8 mouse cellular contexts compared by ENCODE assay signal in genomic region chr19:47578581-47579224, GRCm38 (mm10). TPM values are rescaled to one million over a fixed set of nuclear protein-coding genes. Genes with fewer than 3 reads are reported as not detected.
DNase-seq lines count a peak whose midpoint lies in the region; ATAC-seq lines count a peak whose summit lies in the region.

No protein-coding gene starts in this region.

- no peaks in the 10 kb centered on the region for H3K9me3 ChIP-seq in hindbrain, embryonic 13.5 days
- no peaks in the 10 kb centered on the region for H3K9me3 ChIP-seq in limb, embryonic 15.5 days

- peak overlapping the region; percentile 95 for H3K27ac ChIP-seq in hindbrain, embryonic 13.5 days
- peak overlapping the region; percentile 94 for H3K27ac ChIP-seq in limb, embryonic 15.5 days

- peak overlapping the region; percentile 97 for H3K4me2 ChIP-seq in hindbrain, embryonic 13.5 days
- H3K4me2 ChIP-seq in limb, embryonic 15.5 days: peak overlapping the region; percentile 55

- H3K27me3 ChIP-seq in hindbrain, embryonic 13.5 days: no peaks in the 10 kb centered on the region
- H3K27me3 ChIP-seq in limb, embryonic 15.5 days: no peaks in the 10 kb centered on the region

- H3K4me1 ChIP-seq in hindbrain, embryonic 13.5 days (replicated peaks): peaks cover 25% of the 10 kb centered on the region
- peaks cover 15% of the 10 kb centered on the region for H3K4me1 ChIP-seq in limb, embryonic 15.5 days

- ATAC-seq in hindbrain, embryonic 13.5 days (ENCODE audit: low FRiP score): no peak
- ATAC-seq in limb, embryonic 15.5 days (ENCODE audit: insufficient number of reproducible peaks, low FRiP score, low TSS enrichment, low read depth): no peak

- H3K36me3 ChIP-seq in hindbrain, embryonic 13.5 days: no peaks in the 10 kb centered on the region
- H3K36me3 ChIP-seq in limb, embryonic 15.5 days: no peaks in the 10 kb centered on the region

- peak overlapping the region; percentile 83 for H3K4me3 ChIP-seq in hindbrain, embryonic 13.5 days
- H3K4me3 ChIP-seq in limb, embryonic 15.5 days: peak overlapping the region; percentile 83

- DNase-seq in layer of hippocampus, adult 9-11 months: peak; percentile 8
- DNase-seq in layer of hippocampus, adult 8-10 months (ENCODE audit: low spot score in 2 of 2): no peak
- DNase-seq in cerebellum, adult 9-10 months: peak; percentile 56
- peak; percentile 27 for DNase-seq in neural tube, embryonic 10.5 days (ENCODE audit: extremely low spot score, low spot score)
- no peak for DNase-seq in MN1 (ENCODE audit: low spot score)
- no peak for DNase-seq in frontal cortex, adult 2 months (ENCODE audit: extremely low spot score in 1 of 2, low spot score in 1 of 2)

- peak overlapping the region; percentile 88 for H3K9ac ChIP-seq in hindbrain, embryonic 13.5 days
- H3K9ac ChIP-seq in limb, embryonic 15.5 days: peak overlapping the region; percentile 91

- 19% methylated on average over 13 of the region's 13 CpGs for WGBS in hindbrain, embryonic 13.5 days
- 14% methylated on average over 13 of the region's 13 CpGs for WGBS in limb, embryonic 15.5 days

RNA-seq across cellular contexts. Expression of gene Slk, which starts 0.8 kb away (rescaled TPM):
- total RNA-seq in layer of hippocampus, adult 8-10 months (2022): 10 to 100 TPM; 58.0 to 64.1 (median 60.7) TPM
- polyA plus RNA-seq in hindbrain, embryonic 13.5 days (2015; fragmentation: Nextera tagmentation; extraction: Ambion mirVana): 7.0 and 8.3 TPM in 2 replicates
- 12.9 TPM in 2 replicates for polyA plus RNA-seq in limb, embryonic 15.5 days (2015; fragmentation: Nextera tagmentation; extraction: Ambion mirVana)
- polyA plus RNA-seq in frontal cortex, adult 2 months (2012; rRNA removed): 33.8 and 39.7 TPM in 2 replicates

RNA-seq across cellular contexts. Expression of gene Stn1, which starts 41.4 kb away (rescaled TPM):
- 10 to 100 TPM; 19.9 to 29.8 (median 23.6) TPM for total RNA-seq in layer of hippocampus, adult 8-10 months (2022)
- polyA plus RNA-seq in hindbrain, embryonic 13.5 days (2015; fragmentation: Nextera tagmentation; extraction: Ambion mirVana): 34.6 and 35.1 TPM in 2 replicates
- polyA plus RNA-seq in limb, embryonic 15.5 days (2015; fragmentation: Nextera tagmentation; extraction: Ambion mirVana): 52.2 and 52.7 TPM in 2 replicates
- polyA plus RNA-seq in frontal cortex, adult 2 months (2012; rRNA removed): 16.2 and 19.8 TPM in 2 replicates

Comparison
In these comparisons a context has a peak if more than half of its experiments do, and no peak if none do; other contexts are left out.
1. DNase-seq: peak in layer of hippocampus, adult 9-11 months (single experiment), cerebellum, adult 9-10 months (single experiment) and neural tube, embryonic 10.5 days (single experiment); none in layer of hippocampus, adult 8-10 months (0 of 2), MN1 (single experiment) and frontal cortex, adult 2 months (0 of 2).